Mouse (Mus musculus) hindlimb bud, embryonic 11.5 days (tissue): Measurements from ENCODE around the gene Paxx.
"Not testable (repeated sequence)": the region's sequence is repeated elsewhere in the genome, so short reads cannot be mapped to it uniquely, and the experiment has no call there.

Experiments
- DNase-seq: peaks from one replicate; pipeline ENCODE4 v3.0.0-alpha.2; 2012; ENCODE audit warnings: low read depth, low spot score; ENCODE audit errors: extremely low spot score

The Paxx gene

GRCm38 (mm10) chr2:25417426-25417825 lies 43.5 kb downstream of the Paxx start:
- DNase-seq = no peak

GRCm38 (mm10) chr2:25413436-25413835 lies 47.5 kb downstream of the Paxx start:
- DNase-seq = not testable (repeated sequence)

- no peak for DNase-seq
These were observed 52.0 kb downstream of the Paxx start for GRCm38 (mm10) chr2:25408908-25409307.
